Mouse (Mus musculus) stomach, postnatal 0 days (tissue): Measurements from ENCODE around the gene Ces3b. TPM values are rescaled to one million over a fixed set of nuclear protein-coding genes. Genes with fewer than 3 reads are reported as not detected.

Source experiments
- ATAC-seq: fragments of 200-750 bp; cut with Nextera tagmentation; 2 replicates; pipeline ENCODE4 v1.8.0; 2017; ENCODE audit not compliant: low FRiP score, low TSS enrichment
- DNase-seq: peaks from one replicate; pipeline ENCODE4 v3.0.0-alpha.2; 2016; ENCODE audit warnings: low spot score
- H3K27ac ChIP-seq: fragments of 300-500 bp; sonication (generic); replicated peaks from 2 replicates; pipeline ENCODE4 v1.5.1; 2014; ENCODE audit warnings: mild to moderate bottlenecking, control low read depth
- H3K27me3 ChIP-seq: fragments of 300-500 bp; sonication (generic); 2 replicates; pipeline ENCODE4 v1.6.1; 2014; ENCODE audit warnings: low read length; ENCODE audit not compliant: control insufficient read depth, insufficient read depth
- H3K36me3 ChIP-seq: fragments of 300-500 bp; sonication (generic); 2 replicates; pipeline ENCODE4 v1.6.1; 2014; ENCODE audit warnings: low read length, mixed read lengths; ENCODE audit not compliant: control insufficient read depth, insufficient read depth
- H3K4me1 ChIP-seq: fragments of 300-500 bp; sonication (generic); replicated peaks from 2 replicates; pipeline ENCODE4 v1.6.1; 2014; ENCODE audit warnings: antibody characterized with exemption; ENCODE audit not compliant: control insufficient read depth, insufficient read depth
- H3K4me2 ChIP-seq: fragments of 300-500 bp; sonication (generic); replicated peaks from 2 replicates; pipeline ENCODE4 v1.6.1; 2014; ENCODE audit warnings: low read depth, mild to moderate bottlenecking, control low read depth, moderate library complexity
- H3K4me3 ChIP-seq: fragments of 300-500 bp; sonication (generic); 2 replicates; pipeline ENCODE4 v1.5.1; 2014; ENCODE audit warnings: low read depth, low read length, control low read depth
- H3K9ac ChIP-seq: fragments of 300-500 bp; sonication (generic); 2 replicates; pipeline ENCODE4 v1.6.1; 2014; ENCODE audit warnings: mild to moderate bottlenecking, low read length, control low read depth, mixed read lengths
- H3K9me3 ChIP-seq: fragments of 300-500 bp; sonication (generic); 2 replicates; pipeline ENCODE4 v1.6.1; 2016; ENCODE audit warnings: low read length; ENCODE audit not compliant: control insufficient read depth
- CTCF ChIP-seq: IDR thresholded peaks from 2 replicates; pipeline ENCODE4 v1.5.1; 2016; ENCODE audit warnings: antibody characterized with exemption, low read depth, mild to moderate bottlenecking, moderate library complexity
- EP300 ChIP-seq: optimal IDR thresholded peaks from 2 replicates; pipeline ENCODE3; 2016; ENCODE audit warnings: antibody characterized with exemption
- WGBS: fragments of 180-500 bp; shearing (Covaris S2); extraction: QIAGEN DNeasy Blood & Tissue Kit; methylation state at CpG from one replicate; pipeline ENCODE4 v1.1.7; 2014; 5-methylcytosine and 5-hydroxymethylcytosine counted together
- polyA plus RNA-seq: library from polyadenylated mRNA; unstranded; fragments of >200 nt; fragmentation: Nextera tagmentation; extraction: Ambion mirVana; gene quantifications from 2 replicates; pipeline ENCODE4 v1.2.1, GENCODE M21; 2015

Gene Ces3b
- polyA plus RNA-seq, result not detected in 2 replicates

DNA sequence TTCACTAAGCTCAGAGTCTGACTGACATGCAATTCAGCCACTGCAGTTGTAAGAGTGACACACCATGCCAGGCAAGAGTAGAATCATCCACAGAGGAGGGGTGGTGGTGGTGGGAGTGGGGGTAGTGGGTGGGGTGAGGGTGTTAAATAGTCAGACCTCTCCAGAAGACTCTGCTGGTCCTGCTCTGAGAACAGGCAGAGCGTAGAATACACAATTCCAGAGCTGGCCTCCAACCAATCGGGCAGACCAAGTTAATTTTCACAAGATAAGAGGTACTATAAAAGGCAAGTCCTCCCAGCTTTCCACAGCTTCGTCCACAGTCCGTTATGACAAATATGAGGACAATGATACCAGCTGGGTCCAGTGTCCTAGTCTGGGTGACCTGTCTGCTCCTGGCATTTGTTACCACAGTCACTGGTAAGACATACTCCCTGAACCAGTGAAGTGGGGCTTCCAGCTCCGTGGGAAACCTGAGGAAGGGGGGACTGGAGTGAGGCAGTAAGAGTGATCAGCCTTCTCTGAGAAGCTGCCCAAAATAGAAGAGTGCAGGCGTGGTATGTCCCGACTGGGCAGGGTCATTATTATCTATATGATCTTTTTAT lies at the start of gene Ces3b:
TSS of gene Ces3b (plus strand) at position 305 of the 602 bp plus-strand sequence.
- TF ChIP-seq CTCF (no peak), EP300 (no peak)

DNA sequence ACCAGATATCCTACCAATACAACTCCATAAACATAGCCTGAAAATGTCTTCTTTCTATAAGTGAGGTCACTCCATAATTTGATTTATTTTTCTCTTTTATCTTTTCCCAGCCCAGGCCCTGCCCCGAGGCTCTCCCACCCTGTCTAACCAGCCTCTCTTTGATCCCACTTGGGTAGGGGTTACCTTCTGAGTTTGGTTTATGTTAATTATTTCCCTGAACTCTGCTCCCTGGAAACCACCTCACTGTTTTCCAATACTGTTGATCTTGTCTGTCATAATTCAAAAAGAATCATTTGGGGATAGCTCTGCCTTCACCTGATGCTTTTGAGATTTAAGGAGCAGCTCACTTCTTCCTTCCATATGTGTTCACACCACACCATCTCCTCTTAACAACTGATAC lies 40.0 kb upstream of the Ces3b start:
- 32% methylated on average over 1 of the region's 1 CpGs for WGBS
- Histone ChIP-seq H3K4me3 (no peak overlapping the region), H3K36me3 (no peaks in the 10 kb centered on the region), H3K4me1 (no peaks in the 10 kb centered on the region), H3K9me3 (no peaks in the 10 kb centered on the region), H3K27ac (no peak overlapping the region), H3K9ac (no peak overlapping the region), H3K4me2 (no peak overlapping the region), H3K27me3 (no peaks in the 10 kb centered on the region)
- TF ChIP-seq EP300 (no peak), CTCF (no peak)
- no peak for ATAC-seq
- DNase-seq, result peak; percentile 6

More for the DNA sequence above, at the start of gene Ces3b:
- Histone ChIP-seq H3K4me1 (no peaks in the 10 kb centered on the region), H3K27ac (no peak within 1 kb of the TSS), H3K27me3 (no peaks in the 10 kb centered on the region), H3K4me3 (no peak within 1 kb of the TSS), H3K4me2 (no peak within 1 kb of the TSS), H3K36me3 (no peaks in the 10 kb centered on the region), H3K9ac (no peak within 1 kb of the TSS), H3K9me3 (no peaks in the 10 kb centered on the region)
- 58% methylated on average over 7 of the region's 7 CpGs for WGBS
- ATAC-seq, result no peak
- DNase-seq, result no peak

DNA sequence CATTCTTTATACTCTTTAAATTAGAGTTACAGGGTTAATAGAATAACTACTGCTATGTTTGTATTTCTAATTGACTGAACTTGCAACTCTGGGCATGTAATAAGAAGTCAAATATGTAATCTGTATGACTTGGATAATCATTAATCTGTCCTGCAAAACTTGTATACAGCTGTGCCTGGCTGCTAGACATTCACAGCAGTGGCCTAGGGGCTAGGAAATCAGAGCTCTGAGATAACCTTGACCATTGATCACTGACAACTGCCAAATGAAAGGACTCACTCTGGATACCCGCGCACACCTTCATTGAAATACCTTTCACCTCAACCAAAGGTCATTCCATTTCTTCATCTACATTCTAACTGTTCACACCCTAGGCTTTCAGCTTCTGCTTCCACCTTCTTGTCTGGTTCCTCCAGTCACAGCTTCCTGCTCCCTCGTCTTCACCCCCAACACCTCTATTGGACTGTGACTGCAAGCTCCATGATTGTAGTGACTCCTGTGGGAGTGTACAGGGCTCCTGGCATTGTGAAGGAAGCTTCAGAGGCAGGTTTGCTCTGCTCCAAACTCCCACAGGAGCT lies 37.6 kb upstream of the Ces3b start:
- 52% methylated on average over 3 of the region's 3 CpGs for WGBS
- peak; percentile 80 for ATAC-seq

DNA sequence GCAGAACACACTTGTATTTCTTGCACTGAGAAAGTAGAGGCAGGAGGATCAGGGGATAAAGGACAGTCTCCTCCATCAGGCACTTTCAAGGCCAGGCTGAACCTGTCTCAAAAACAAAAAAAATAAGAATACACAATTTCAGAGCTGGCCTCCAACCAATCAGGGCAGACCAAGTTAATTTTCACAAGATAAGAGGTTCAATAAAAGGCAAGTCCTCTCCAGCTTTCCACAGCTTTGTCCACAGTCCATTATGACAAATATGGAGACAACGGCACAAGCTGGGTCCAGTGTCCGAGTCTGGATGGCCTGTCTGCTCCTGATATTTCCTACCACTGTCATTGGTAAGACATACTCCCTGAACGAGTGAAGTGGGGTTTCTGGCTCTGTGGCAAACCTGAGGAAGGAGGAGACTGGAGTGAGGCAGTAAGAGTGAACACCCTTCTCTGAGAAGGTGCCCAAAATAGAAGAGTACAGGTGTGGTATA lies 35.1 kb upstream of the Ces3b start, which contains the start of gene Ces3a:
TSS of gene Ces3a (plus strand) at position 231 of the 484 bp plus-strand sequence.
- no peak within 1 kb of the TSS for H3K9ac ChIP-seq
- TF ChIP-seq EP300, result no peak
- no peak for TF ChIP-seq CTCF
- DNase-seq (no peak), ATAC-seq (no peak)
- no peaks in the 10 kb centered on the region for H3K27me3 ChIP-seq
- no peak within 1 kb of the TSS for H3K4me2 ChIP-seq
- no peak within 1 kb of the TSS for H3K27ac ChIP-seq
- H3K36me3 ChIP-seq, result no peaks in the 10 kb centered on the region
- no peaks in the 10 kb centered on the region for H3K9me3 ChIP-seq
- H3K4me3 ChIP-seq, result no peak within 1 kb of the TSS
- no peaks in the 10 kb centered on the region for H3K4me1 ChIP-seq
- WGBS, result 71% methylated on average over 3 of the region's 3 CpGs

More for the DNA sequence above, 37.6 kb upstream of the Ces3b start:
- no peaks in the 10 kb centered on the region for H3K4me1 ChIP-seq
- H3K4me2 ChIP-seq, result no peak overlapping the region
- H3K27ac ChIP-seq, result 0 out of 2 replicates have a peak overlapping the region, but pooled peaks have one; percentile 45
- peak; percentile 41 for DNase-seq
- H3K36me3 ChIP-seq, result no peaks in the 10 kb centered on the region
- TF ChIP-seq CTCF (no peak), EP300 (no peak)
- no peaks in the 10 kb centered on the region for H3K9me3 ChIP-seq
- no peak overlapping the region for H3K9ac ChIP-seq
- no peaks in the 10 kb centered on the region for H3K27me3 ChIP-seq
- H3K4me3 ChIP-seq, result no peak overlapping the region

DNA sequence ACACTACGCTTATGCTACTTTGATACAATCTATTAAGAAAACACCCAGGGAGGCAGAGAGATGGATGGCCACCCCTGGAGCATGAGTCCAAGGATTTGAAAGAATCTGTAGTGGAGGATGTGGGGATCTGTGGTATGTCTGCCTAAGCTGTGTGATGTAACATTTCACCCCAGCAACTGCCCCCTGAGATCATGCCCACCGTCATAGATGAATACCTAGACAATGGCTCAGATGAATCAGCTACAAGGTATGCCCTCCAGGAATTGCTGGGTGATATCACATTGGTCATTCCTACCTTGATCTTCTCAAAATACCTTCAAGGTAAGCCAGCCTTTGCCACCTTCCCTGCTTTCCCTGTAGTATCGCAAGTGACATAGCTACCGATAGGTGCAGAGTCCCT lies 27.3 kb upstream of the Ces3b start:
- Histone ChIP-seq H3K4me3 (no peak overlapping the region), H3K9me3 (no peaks in the 10 kb centered on the region), H3K4me2 (no peak overlapping the region), H3K4me1 (no peaks in the 10 kb centered on the region), H3K9ac (no peak overlapping the region), H3K27me3 (no peaks in the 10 kb centered on the region), H3K27ac (no peak overlapping the region), H3K36me3 (no peaks in the 10 kb centered on the region)
- no peak for ATAC-seq
- peak; percentile 3 for DNase-seq
- WGBS, result 88% methylated on average over 4 of the region's 4 CpGs
- TF ChIP-seq CTCF (no peak), EP300 (no peak)

DNA sequence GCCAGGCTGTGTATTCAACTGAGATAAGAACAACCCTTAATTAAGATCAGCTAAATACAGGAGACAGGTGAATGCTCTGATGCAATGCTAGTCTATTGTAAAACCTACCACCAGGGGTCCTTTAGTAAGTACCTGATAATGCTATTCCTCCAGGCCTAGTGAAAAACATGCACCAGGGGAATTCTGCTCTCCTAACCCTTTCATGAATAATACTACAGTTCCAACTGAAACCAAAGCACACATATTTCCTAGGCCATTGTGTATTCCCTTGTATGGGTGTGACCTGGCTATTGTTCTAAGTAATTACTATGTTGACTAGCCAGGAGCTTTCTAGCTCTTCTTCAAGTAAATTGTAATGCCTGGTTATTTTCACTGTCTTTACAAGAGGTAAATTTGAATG lies 23.5 kb upstream of the Ces3b start:
- Histone ChIP-seq H3K9me3 (no peaks in the 10 kb centered on the region), H3K4me2 (no peak overlapping the region), H3K9ac (no peak overlapping the region), H3K36me3 (no peaks in the 10 kb centered on the region), H3K27me3 (no peaks in the 10 kb centered on the region), H3K27ac (no peak overlapping the region), H3K4me3 (no peak overlapping the region), H3K4me1 (no peaks in the 10 kb centered on the region)
- TF ChIP-seq EP300 (no peak), CTCF (no peak)
- DNase-seq (no peak), ATAC-seq (no peak)
